Mouse (Mus musculus) megakaryocyte progenitor cell, adult 5-6 weeks (primary cell): ENCODE results near the gene Zfp574. TPM values are rescaled to one million over a fixed set of nuclear protein-coding genes. Genes with fewer than 3 reads are reported as not detected.
"Not testable (repeated sequence)": the region's sequence is repeated elsewhere in the genome, so short reads cannot be mapped to it uniquely, and the experiment has no call there.

ENCODE experiments used
- ATAC-seq: replicated peaks from 2 replicates; pipeline ENCODE4 v1.8.0; 2016; ENCODE audit warnings: mild to moderate bottlenecking, moderate TSS enrichment, inconsistent platforms; ENCODE audit not compliant: poor library complexity
- total RNA-seq, 2 experiments: library from RNA; stranded (forward) in 1 of 2; stranded (reverse) in 1 of 2; fragments of 157-497, 149-512 nt in 1 of 2; fragments of 200-1000 nt in 1 of 2; gene quantifications; 2 replicates each; pipeline versions ENCODE4 v1.2.3 to v1.2.4; 2015 to 2017

The Zfp574 gene
- total RNA-seq (2015), result 6.2 and 7.6 TPM in 2 replicates
- 4.5 and 4.8 TPM in 2 replicates for total RNA-seq (2017)

DNA sequence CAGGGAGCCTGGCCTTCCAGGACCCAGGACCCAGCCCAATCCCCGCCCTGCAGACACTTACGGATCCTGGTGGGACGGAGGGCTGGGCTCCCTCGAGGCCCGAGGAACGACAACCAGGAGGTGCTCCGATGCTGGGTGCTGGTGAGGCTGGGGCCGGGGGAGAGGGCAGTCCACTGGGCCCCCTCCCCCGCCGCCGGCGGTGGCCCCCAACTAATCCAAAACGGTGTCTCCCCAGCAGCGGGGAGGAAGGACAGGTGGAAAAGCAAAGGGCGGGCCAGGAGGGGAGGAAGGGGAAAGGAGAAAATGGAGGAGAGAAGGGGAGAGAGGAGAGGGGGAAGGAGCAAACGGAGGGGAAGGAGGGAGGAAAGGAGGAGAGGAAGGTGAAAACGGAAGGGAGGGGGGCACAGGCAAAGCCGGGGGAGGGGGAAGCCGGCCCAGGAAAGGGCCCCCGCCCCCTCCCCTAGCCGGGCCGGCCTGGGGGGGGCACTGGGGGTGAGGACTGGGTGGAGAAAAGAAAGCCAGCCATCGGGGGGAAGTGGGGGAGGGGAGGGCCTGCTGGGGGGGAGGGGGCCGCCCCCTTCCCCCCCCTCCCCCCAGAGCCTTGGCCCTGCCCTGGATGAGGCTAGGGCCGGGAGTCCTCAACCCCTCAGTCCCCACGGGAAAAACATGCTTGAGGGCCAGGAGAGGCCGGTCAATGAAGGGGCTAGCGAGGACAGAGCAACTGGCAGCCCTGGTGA, at the start of gene Zfp574, which contains the start of gene Grik5:
Gene Zfp574, plus strand, starts transcription at position 589 of the 737 bp plus-strand sequence.
Gene Grik5, minus strand, starts transcription at position 368 of the 737 bp plus-strand sequence.
- ATAC-seq, result no peak

DNA sequence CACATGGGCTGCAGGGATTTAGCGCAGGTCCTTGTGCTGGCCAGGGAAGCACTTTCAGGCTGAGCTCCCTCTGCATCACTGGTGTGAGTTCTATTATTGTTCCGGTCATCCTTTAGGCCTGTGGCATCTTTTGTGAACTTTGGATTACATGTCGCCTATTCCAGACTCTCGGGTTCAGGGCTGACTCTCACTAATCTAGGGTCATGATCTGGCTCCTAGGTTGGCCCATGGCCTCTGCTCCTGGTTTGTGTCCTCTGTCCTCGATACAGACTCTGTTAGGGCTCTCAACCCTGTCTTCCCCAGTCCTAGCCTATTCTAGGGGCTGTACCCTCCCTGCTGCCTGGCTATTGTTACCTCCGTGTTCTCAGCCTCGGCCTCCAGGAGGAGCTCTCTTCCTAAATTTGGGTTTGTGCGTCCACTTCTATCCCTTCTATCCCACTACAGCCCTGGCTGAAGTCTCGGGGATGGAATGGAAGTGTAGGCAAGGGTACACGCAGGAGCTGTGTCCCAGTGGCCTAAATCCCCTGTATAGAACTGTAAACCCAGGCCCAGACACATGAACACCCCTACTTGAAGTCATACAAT, 46.4 kb upstream of the Zfp574 start:
- ATAC-seq, result peak; percentile 49; the same call in 1 of the 2 replicates

- peak; percentile 53 for ATAC-seq
Measured at GRCm38 (mm10) chr7:25026452-25026851, 45.9 kb upstream of the Zfp574 start.

DNA sequence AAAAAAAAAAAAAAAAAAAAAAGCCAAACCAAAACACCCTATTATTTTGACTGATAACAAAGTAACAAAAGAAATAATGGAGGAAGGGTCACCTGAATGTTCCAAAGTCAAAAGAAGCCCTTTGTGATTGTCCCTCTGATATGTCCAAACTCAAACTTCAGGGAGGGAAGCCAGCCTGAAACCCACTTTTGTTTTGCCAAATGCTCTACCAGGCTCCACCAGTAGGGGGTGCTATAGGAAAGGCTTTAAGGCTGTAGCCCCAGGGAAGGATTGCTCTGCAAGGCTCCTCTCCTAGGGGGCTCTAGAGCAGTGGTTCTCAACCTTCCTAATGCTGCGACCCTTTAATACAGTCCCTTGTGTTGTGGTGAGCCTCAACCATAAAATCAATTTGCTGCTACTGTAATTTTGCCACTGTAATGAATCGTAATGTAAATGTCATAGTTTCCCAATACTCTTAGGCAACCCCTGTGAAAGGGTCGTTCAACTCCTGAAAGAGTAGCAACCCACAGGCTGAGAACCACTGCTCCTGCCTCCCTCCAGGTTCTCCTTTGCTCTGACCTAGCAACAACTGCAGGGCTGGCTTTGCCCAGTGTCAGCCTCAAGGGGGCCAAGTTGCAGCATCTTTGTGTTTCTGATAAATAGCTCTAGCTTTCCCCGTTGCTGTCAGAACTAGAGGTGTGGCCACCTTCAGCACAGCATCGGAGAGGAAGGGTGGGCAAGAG, 42.2 kb upstream of the Zfp574 start:
- ATAC-seq, result peak; percentile 85

- no peak for ATAC-seq
Measured at GRCm38 (mm10) chr7:25031528-25031927, 40.8 kb upstream of the Zfp574 start.

GRCm38 (mm10) chr7:25034796-25035195, 37.6 kb upstream of the Zfp574 start:
- ATAC-seq, result no peak

DNA sequence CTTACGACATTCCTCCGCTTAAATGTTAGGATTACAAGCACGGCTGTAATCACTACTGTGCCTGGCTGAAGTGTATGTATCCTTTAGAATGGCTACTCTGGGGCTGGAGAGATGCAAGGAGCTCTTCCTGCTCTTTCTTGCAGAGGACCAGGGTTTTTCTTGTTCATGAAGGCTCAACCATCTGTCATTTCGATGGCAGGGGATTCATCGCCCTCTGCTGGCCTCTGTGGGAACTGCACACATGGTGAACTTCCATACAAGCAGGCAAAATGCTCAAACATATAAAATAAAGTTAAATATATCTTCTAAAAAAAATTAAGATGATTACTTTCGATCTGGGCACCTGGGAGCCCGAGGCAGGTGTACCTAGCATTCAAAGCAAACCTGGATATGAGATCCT, 36.5 kb upstream of the Zfp574 start:
- ATAC-seq, result peak; percentile 75

DNA sequence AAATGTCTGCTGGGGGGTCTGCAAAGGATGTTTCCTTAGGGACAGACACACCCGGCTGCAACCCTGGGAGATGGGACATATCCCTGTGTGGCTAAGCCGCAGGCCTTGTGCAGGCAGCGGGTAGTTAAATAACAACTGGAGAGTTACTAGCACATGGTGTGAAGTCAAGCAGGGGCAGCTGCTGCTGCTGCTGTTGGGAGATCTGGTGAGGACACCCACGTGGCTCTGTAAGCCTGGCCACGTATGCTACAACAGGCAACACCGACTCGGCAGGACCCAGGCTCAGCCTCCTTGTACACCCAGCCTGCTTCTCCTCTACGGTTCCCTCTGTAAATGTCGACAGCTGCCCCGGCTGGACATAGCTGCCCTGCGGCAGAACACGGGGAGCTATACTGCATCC, 30.4 kb upstream of the Zfp574 start:
- no peak for ATAC-seq

DNA sequence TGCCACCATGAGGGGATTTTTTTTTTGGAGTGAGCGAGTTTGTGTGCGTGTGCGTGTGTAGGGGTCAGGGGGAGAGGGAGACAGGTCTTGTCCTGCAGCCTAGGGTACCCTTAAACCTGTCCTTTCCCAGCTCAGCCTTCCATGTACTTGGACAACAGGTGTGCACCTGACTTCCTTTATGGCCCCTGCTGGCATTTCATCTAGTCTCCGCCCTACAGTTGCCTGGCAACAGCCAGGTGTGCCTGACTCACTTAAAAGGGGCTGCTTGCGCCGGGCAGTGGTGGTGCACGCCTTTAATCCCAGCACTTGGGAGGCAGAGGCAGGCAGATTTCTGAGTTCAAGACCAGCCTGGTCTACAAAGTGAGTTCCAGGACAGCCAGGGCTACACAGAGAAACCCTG, 27.8 kb upstream of the Zfp574 start:
- not testable (repeated sequence) for ATAC-seq

GRCm38 (mm10) chr7:25047363-25047762, 25.0 kb upstream of the Zfp574 start:
- ATAC-seq, result no peak

DNA sequence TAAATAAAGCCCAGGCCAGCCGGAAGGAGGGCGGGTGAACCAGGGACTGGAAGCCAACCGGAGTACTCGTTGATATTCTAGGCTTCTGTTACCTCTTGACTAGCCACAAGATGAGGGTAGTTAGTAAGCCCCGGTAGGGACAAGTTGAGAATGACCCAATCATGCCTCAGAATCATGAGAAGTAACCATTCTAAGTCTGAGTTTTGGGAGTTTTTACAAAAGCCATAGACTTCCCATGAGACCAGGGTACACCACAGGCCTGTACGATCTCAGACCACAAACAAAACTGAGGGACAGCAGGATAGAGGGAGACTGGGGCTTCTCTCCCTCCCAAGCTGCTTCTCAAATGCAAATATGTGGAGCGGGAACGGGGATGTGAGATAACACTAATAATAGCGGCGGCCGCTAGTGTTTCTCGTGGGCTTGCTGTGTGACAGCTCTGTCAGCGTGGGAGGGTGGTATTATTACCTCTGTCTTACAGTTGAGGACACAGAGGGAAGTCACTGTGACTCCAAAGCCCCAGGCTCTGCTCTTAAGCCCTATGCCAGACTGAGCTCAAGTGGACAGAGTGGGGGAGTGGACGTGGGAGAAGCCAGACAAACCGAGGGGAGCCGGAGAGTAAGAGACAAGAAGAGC, 23.0 kb upstream of the Zfp574 start:
- no peak for ATAC-seq

- no peak for ATAC-seq
Measured at GRCm38 (mm10) chr7:25052587-25052986, 19.8 kb upstream of the Zfp574 start.

GRCm38 (mm10) chr7:25056951-25057350, 15.4 kb upstream of the Zfp574 start:
- ATAC-seq, result no peak

GRCm38 (mm10) chr7:25057888-25058287, 14.5 kb upstream of the Zfp574 start:
- ATAC-seq, result no peak

DNA sequence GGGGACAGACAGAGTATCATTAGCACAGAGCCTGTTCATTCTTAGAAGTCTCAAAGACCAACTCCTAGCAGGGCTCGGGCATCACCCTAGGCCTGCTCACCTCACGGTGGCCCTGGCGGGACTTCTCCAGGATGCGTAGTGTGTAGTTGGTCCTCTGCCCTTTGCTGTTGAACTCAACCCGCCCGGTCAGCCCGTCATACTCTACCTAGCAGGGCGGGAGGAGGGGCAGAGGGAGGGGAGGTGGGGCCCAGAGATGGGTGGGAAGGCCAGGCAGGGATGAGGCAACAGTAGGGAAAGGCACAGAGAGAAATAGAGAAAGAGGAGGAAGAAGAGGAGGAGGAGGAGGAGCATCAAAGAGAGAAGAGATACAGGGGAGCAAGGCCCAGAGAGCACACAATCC, 14.0 kb upstream of the Zfp574 start:
- ATAC-seq, result no peak

- ATAC-seq, result no peak
Measured at GRCm38 (mm10) chr7:25058836-25059235, 13.5 kb upstream of the Zfp574 start.

- peak; percentile 99 for ATAC-seq
Measured at GRCm38 (mm10) chr7:25063346-25063745, 9.0 kb upstream of the Zfp574 start.

DNA sequence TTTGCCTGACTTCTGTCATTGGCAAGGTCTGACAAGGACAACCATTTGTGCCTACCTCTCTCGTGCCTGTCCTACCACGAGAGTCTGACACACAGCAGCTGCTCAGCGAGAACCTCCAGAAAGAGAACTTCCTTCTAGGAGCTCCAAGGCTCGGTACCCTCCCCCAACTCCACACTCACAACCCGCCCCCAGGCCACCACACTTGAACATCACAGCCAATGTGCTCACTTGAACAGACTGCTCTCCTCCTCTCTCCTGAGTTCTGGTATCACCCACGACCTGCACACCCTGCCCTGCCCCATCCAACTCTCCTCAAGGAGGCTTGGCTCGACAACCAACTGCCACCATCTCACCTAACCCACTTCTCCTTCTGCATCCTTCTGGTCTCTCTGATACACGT, 8.5 kb upstream of the Zfp574 start:
- ATAC-seq, result no peak

DNA sequence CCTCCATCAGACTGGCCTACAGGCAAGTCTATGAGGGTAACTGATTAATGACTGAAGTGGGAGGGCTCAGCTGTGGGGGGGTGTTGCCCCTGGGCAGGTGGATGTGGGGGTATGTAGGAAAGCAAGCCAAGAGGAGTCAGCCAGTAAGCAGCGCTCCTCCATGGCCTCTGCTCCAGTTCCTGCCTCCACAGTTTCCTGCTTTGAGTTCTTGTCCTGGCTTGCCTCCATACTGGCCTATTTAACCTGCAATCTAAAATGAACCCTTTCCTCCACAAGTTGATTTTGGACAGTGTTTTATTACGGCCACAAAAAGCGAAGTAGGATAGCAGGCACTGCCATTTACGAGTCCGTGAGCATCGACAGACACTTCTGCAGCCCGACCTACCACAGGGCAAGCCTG, 5.0 kb upstream of the Zfp574 start:
- ATAC-seq, result no peak

DNA sequence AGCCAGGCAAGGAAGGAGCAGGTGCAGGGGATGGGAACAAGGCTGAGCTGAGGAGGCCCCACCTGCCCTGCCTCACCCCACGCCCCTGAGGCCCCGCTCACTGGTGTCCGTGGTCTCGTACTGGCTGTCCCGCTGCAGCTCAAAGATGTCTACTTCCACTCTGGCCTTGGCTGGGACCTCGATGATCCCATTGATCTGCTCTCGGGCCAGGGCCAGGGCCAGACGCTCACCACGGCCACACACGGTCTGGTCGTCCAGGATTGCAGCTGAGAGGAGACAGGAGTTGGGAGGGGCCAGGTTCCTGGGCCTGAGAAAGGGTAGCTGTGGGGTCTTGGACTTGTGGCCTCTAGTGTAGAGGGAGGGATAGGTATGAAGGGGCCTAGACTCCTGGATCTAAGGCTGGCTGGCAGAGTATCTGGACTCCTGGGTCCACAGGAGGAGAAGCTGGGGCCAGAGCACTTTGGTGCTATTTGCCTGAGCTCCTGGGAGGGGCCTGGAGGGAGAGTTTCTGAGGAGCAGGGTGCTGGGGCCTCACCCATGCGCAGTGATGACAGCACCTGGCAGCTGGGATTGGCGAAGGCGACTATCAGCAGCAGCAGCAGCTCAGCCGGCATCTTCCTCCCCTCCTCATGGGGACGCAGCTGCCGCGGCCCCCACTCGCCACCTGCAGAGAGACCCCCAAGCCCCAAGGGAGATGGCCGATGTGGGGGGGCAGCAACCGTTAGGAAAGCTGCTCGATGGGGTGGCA, 4.3 kb upstream of the Zfp574 start:
- ATAC-seq, result no peak

GRCm38 (mm10) chr7:25068724-25069123, 3.6 kb upstream of the Zfp574 start:
- ATAC-seq, result no peak
